Mouse (Mus musculus) heart, embryonic 11.5 days (tissue): ENCODE results near the gene Gm16429. TPM values are rescaled to one million over a fixed set of nuclear protein-coding genes. Genes with fewer than 3 reads are reported as not detected.
"Not testable (repeated sequence)": the region's sequence is repeated elsewhere in the genome, so short reads cannot be mapped to it uniquely, and the experiment has no call there.

Experiments
- ATAC-seq: fragments of 200-750 bp; cut with Nextera tagmentation; replicated peaks from 2 replicates; pipeline ENCODE4 v1.8.0; 2017; ENCODE audit warnings: moderate library complexity; ENCODE audit not compliant: insufficient number of reproducible peaks, low FRiP score, low TSS enrichment
- H3K27ac ChIP-seq: fragments of 300-500 bp; sonication (generic); 2 replicates; pipeline ENCODE4 v1.5.1; 2014; ENCODE audit warnings: mild to moderate bottlenecking, low read depth, low read length
- H3K27me3 ChIP-seq: fragments of 300-500 bp; sonication (generic); 2 replicates; pipeline ENCODE4 v1.6.1; 2014; ENCODE audit warnings: mild to moderate bottlenecking, low read length, mixed read lengths; ENCODE audit not compliant: control insufficient read depth, insufficient read depth
- H3K36me3 ChIP-seq: fragments of 300-500 bp; sonication (generic); 2 replicates; pipeline ENCODE4 v1.6.1; 2014; ENCODE audit warnings: mild to moderate bottlenecking, low read length, moderate library complexity, mixed read lengths; ENCODE audit not compliant: control insufficient read depth, insufficient read depth
- H3K4me1 ChIP-seq: fragments of 300-500 bp; sonication (generic); 2 replicates; pipeline ENCODE4 v1.6.1; 2014; ENCODE audit warnings: low read length; ENCODE audit not compliant: control insufficient read depth, insufficient read depth
- H3K4me2 ChIP-seq: fragments of 300-500 bp; sonication (generic); 2 replicates; pipeline ENCODE4 v1.6.1; 2014; ENCODE audit warnings: mild to moderate bottlenecking, moderate library complexity
- H3K4me3 ChIP-seq: fragments of 300-500 bp; sonication (generic); 2 replicates; pipeline ENCODE4 v1.5.1; 2014; ENCODE audit warnings: low read depth, low read length
- H3K9ac ChIP-seq: fragments of 300-500 bp; sonication (generic); 2 replicates; pipeline ENCODE4 v1.6.1; 2014; ENCODE audit warnings: mild to moderate bottlenecking, low read depth, low read length, moderate library complexity
- H3K9me3 ChIP-seq: fragments of 300-500 bp; sonication (generic); replicated peaks from 2 replicates; pipeline ENCODE4 v1.6.1; 2016; ENCODE audit warnings: low read length; ENCODE audit not compliant: control insufficient read depth
- WGBS: fragments of 180-500 bp; shearing (Covaris S2); extraction: QIAGEN DNeasy Blood & Tissue Kit; methylation state at CpG from one replicate; pipeline ENCODE4 v1.1.7; 2014; ENCODE audit not compliant: insufficient replicate concordance; 5-methylcytosine and 5-hydroxymethylcytosine counted together
- polyA plus RNA-seq: library from polyadenylated mRNA; unstranded; fragments of >200 nt; fragmentation: Nextera tagmentation; extraction: Ambion mirVana; gene quantifications from 2 replicates; pipeline ENCODE4 v1.2.1, GENCODE M21; 2014

The Gm16429 gene
- not detected in 2 replicates for polyA plus RNA-seq

GRCm38 (mm10) chr5:93928952-93929351 lies at the start of gene Gm16429:
Gene Gm16429 (minus strand): TSS chr5:93929052.
- not testable (repeated sequence) for H3K36me3 ChIP-seq, ATAC-seq, H3K9ac ChIP-seq, H3K4me2 ChIP-seq, H3K27me3 ChIP-seq, H3K4me3 ChIP-seq, H3K4me1 ChIP-seq, H3K9me3 ChIP-seq, H3K27ac ChIP-seq
- no CpG with 5 or more reads among the region's 1 CpGs for WGBS

Other genes starting within 250 kb of the Gm16429 start
- not detected in 2 replicates for gene Gm7792, start 85.3 kb downstream of the Gm16429 start, polyA plus RNA-seq
- gene BC061212, start 141.5 kb upstream of the Gm16429 start, polyA plus RNA-seq = not detected in 2 replicates
- gene Gm6351, start 147.3 kb upstream of the Gm16429 start, polyA plus RNA-seq = not detected in 2 replicates